Mouse (Mus musculus): ENCODE measurements at regions not wholly inside any gene's neighbourhood (a gene's known extent, or its start where the extent isn't known, plus 50 kb on each side); places are given as distances from the start of the nearest gene placed in this dataset.

DNA sequence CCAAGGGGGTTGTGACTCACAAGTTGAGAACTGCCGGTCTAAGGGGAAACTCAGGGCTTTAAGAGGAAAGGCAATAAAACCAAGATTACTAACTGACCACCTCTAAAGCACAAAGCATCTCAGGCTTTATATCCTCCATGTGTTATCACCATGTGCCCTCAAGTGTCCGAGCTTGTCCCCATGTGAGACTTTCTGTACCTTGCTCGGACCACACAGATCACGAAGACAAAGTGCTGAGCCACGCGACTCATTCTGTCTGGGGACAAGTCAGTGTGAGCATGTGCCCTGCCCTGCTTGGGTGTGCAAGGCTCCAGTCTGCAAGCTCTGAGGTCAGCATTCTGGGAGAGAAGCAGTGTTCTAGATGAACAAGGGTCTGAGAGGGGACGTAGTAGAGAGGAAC lies 119.2 kb upstream of the Gm26657 start:
- Histone ChIP-seq H3K4me2 (ENCODE audit: low read length) (no peak overlapping the region), H3K9ac (ENCODE audit: low read length) (no peak overlapping the region), H3K9me3 (ENCODE audit: control insufficient read depth, low read length) (0 out of 2 replicates have a peak, but pooled peaks cover 3% of the 10 kb centered on the region), H3K4me3 (ENCODE audit: control insufficient read depth in 1 of 2, insufficient read depth in 1 of 2, low read depth in 1 of 2, low read length in 2 of 2) (no peak overlapping the region), H3K27me3 (ENCODE audit: control insufficient read depth, insufficient read depth, low read length) (no peaks in the 10 kb centered on the region), H3K27ac (replicated peaks in 1 of 2; ENCODE audit: control insufficient read depth in 1 of 2, insufficient read depth in 1 of 2, low read depth in 2 of 2, low read length in 2 of 2) (no peak overlapping the region), H3K36me3 (ENCODE audit: control insufficient read depth, insufficient read depth, low read length) (no peaks in the 10 kb centered on the region), H3K4me1 (ENCODE audit: control insufficient read depth in 2 of 2, insufficient read depth in 2 of 2, low read length in 2 of 2) (peaks cover 4 to 10% of the 10 kb centered on the region in 2 experiments; a peak in 3 of 4 replicates)
- WGBS = 87% methylated on average over 7 of the region's 7 CpGs
- no peak for ATAC-seq (ENCODE audit: insufficient number of reproducible peaks, insufficient read depth, low FRiP score, low read depth)

DNA sequence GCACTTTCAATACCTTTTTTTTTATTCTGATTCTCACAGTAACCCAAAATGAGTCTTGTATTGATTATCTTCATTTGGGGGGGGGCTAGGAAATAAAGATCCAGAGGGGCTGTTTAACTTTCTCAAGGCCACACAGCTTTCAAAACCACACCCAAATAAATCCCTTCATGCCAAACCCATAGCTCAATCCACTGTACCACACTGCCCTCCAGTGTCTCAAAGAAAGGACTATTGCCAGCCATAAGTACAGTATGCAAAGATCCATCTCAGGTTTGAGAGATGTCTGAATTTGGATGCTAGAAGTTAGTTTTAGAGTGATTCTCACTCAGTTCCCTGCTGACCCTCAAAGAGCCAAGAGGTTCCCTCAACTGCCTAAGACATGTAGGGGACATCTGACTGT lies 120.1 kb upstream of the Gm26657 start:
- Histone ChIP-seq H3K27ac (replicated peaks in 1 of 2; ENCODE audit: control insufficient read depth in 1 of 2, insufficient read depth in 1 of 2, low read depth in 2 of 2, low read length in 2 of 2) (no peak overlapping the region), H3K4me1 (ENCODE audit: control insufficient read depth in 2 of 2, insufficient read depth in 2 of 2, low read length in 2 of 2) (peaks cover 4 to 10% of the 10 kb centered on the region in 2 experiments; a peak in 3 of 4 replicates), H3K36me3 (ENCODE audit: control insufficient read depth, insufficient read depth, low read length) (no peaks in the 10 kb centered on the region), H3K9me3 (ENCODE audit: control insufficient read depth, low read length) (0 out of 2 replicates have a peak, but pooled peaks cover 3% of the 10 kb centered on the region), H3K4me2 (ENCODE audit: low read length) (no peak overlapping the region), H3K27me3 (ENCODE audit: control insufficient read depth, insufficient read depth, low read length) (no peaks in the 10 kb centered on the region), H3K9ac (ENCODE audit: low read length) (no peak overlapping the region), H3K4me3 (ENCODE audit: control insufficient read depth in 1 of 2, insufficient read depth in 1 of 2, low read depth in 1 of 2, low read length in 2 of 2) (no peak overlapping the region)
- no peak for ATAC-seq (ENCODE audit: insufficient number of reproducible peaks, insufficient read depth, low FRiP score, low read depth)

DNA sequence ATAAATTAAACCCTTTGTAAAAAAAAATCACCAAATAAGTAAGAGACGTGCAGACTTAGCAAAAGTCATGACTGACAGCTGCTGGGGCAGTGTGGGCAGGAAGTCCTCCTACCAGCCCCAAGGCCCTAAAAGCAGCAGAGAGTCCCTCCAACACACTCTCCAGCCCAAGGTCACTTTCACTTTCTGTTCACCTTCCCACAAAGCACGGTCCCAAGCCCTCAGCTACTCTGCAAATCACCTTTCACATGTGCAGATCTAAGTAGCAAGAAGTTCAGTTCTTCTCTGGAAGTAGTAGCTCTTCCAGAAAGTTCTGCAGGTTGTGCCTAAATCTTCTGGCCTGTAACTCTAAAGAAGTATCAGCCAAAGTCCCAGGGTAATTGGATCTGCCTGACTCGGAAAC lies 120.8 kb upstream of the Gm26657 start:
- no peaks in the 10 kb centered on the region for H3K36me3 ChIP-seq (ENCODE audit: control insufficient read depth, insufficient read depth, low read length)

DNA sequence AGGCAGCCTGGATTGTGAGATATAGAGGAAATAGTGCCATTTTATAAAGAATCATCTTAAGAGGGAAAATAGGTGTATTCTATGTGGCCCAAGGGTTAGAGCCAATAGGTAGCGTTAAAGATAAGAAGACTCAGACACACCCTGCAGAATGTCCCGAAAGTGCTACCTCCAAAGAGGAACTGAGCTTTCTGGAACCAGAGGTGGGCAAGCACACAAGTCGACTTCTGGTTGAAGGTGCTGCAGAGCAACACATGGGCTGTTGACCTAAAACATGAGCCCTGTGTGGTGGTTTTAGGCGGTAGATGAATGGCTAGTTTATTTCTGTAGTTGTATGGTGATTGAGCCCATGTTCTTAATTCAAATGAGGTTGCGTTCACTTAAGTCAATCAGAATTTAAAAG lies 121.4 kb upstream of the Gm26657 start:
- 0 out of 2 replicates have a peak, but pooled peaks cover 3% of the 10 kb centered on the region for H3K9me3 ChIP-seq (ENCODE audit: control insufficient read depth, low read length)
- 84% methylated on average over 5 of the region's 5 CpGs for WGBS
- peaks cover 4 to 10% of the 10 kb centered on the region in 2 experiments; a peak in 3 of 4 replicates for H3K4me1 ChIP-seq (ENCODE audit: control insufficient read depth in 2 of 2, insufficient read depth in 2 of 2, low read length in 2 of 2)
- H3K27me3 ChIP-seq (ENCODE audit: control insufficient read depth, insufficient read depth, low read length) = no peaks in the 10 kb centered on the region
- no peak overlapping the region for H3K9ac ChIP-seq (ENCODE audit: low read length)
- H3K36me3 ChIP-seq (ENCODE audit: control insufficient read depth, insufficient read depth, low read length) = no peaks in the 10 kb centered on the region
- no peak overlapping the region for H3K27ac ChIP-seq (replicated peaks in 1 of 2; ENCODE audit: control insufficient read depth in 1 of 2, insufficient read depth in 1 of 2, low read depth in 2 of 2, low read length in 2 of 2)
- no peak overlapping the region for H3K4me2 ChIP-seq (ENCODE audit: low read length)
- H3K4me3 ChIP-seq (ENCODE audit: control insufficient read depth in 1 of 2, insufficient read depth in 1 of 2, low read depth in 1 of 2, low read length in 2 of 2) = no peak overlapping the region
- ATAC-seq (ENCODE audit: insufficient number of reproducible peaks, insufficient read depth, low FRiP score, low read depth) = no peak

More for the DNA sequence above, 120.8 kb upstream of the Gm26657 start:
- H3K4me1 ChIP-seq (ENCODE audit: control insufficient read depth in 2 of 2, insufficient read depth in 2 of 2, low read length in 2 of 2) = peaks cover 4 to 10% of the 10 kb centered on the region in 2 experiments; a peak in 3 of 4 replicates
- H3K27me3 ChIP-seq (ENCODE audit: control insufficient read depth, insufficient read depth, low read length) = no peaks in the 10 kb centered on the region
- no peak overlapping the region for H3K27ac ChIP-seq (replicated peaks in 1 of 2; ENCODE audit: control insufficient read depth in 1 of 2, insufficient read depth in 1 of 2, low read depth in 2 of 2, low read length in 2 of 2)
- 65% methylated on average over 3 of the region's 3 CpGs for WGBS
- H3K9me3 ChIP-seq (ENCODE audit: control insufficient read depth, low read length) = 0 out of 2 replicates have a peak, but pooled peaks cover 3% of the 10 kb centered on the region
- peak overlapping the region; percentile 11; the same call in 1 of the 2 replicates for H3K4me2 ChIP-seq (ENCODE audit: low read length)
- no peak for ATAC-seq (ENCODE audit: insufficient number of reproducible peaks, insufficient read depth, low FRiP score, low read depth)
- H3K4me3 ChIP-seq (ENCODE audit: control insufficient read depth in 1 of 2, insufficient read depth in 1 of 2, low read depth in 1 of 2, low read length in 2 of 2) = no peak overlapping the region
- H3K9ac ChIP-seq (ENCODE audit: low read length) = peak overlapping the region; percentile 22; the same call in 1 of the 2 replicates

DNA sequence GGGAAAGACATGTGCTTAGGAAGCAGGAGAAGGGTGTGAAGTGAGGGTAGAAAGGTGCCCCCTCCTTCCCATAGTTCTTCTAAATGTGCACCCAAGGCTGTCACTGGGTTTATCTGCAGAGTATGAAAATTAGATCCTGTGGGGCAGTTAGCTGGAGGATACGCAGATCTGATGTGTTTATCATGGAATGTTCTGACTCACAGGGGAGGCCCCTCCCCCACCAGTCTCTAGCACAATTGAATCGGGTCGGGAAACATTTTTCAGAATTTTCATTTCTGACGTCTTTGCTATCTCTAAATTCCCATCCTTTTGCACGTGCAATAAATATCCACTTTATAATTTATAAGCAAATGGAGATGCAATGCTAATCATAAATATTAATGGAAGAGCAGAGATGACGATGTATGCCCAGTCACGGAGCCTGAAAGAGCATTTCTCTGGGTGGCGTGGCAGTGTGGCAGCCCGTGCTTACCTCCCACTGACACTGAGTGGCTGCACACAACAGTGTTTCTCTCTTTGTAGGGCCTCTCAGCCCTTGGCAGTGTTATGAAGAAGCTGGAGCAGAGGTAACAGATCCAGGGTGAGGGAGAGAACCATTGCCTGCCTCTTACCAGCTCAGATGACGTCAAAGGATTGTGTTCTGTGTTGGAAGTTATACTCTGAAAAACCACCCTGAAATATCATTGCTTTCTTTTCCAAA lies 122.1 kb upstream of the Gm26657 start:
- H3K4me1 ChIP-seq (ENCODE audit: control insufficient read depth in 2 of 2, insufficient read depth in 2 of 2, low read length in 2 of 2) = peaks cover 4 to 10% of the 10 kb centered on the region in 2 experiments; a peak in 3 of 4 replicates
- H3K4me3 ChIP-seq (ENCODE audit: control insufficient read depth in 1 of 2, insufficient read depth in 1 of 2, low read depth in 1 of 2, low read length in 2 of 2) = no peak overlapping the region
- H3K27ac ChIP-seq (replicated peaks in 1 of 2; ENCODE audit: control insufficient read depth in 1 of 2, insufficient read depth in 1 of 2, low read depth in 2 of 2, low read length in 2 of 2) = no peak overlapping the region
- no peak for ATAC-seq (ENCODE audit: insufficient number of reproducible peaks, insufficient read depth, low FRiP score, low read depth)
- WGBS = 75% methylated on average over 10 of the region's 10 CpGs
- no peak overlapping the region for H3K9ac ChIP-seq (ENCODE audit: low read length)
- H3K36me3 ChIP-seq (ENCODE audit: control insufficient read depth, insufficient read depth, low read length) = no peaks in the 10 kb centered on the region
- H3K4me2 ChIP-seq (ENCODE audit: low read length) = no peak overlapping the region
- H3K9me3 ChIP-seq (ENCODE audit: control insufficient read depth, low read length) = 0 out of 2 replicates have a peak, but pooled peaks cover 3% of the 10 kb centered on the region
- H3K27me3 ChIP-seq (ENCODE audit: control insufficient read depth, insufficient read depth, low read length) = no peaks in the 10 kb centered on the region

DNA sequence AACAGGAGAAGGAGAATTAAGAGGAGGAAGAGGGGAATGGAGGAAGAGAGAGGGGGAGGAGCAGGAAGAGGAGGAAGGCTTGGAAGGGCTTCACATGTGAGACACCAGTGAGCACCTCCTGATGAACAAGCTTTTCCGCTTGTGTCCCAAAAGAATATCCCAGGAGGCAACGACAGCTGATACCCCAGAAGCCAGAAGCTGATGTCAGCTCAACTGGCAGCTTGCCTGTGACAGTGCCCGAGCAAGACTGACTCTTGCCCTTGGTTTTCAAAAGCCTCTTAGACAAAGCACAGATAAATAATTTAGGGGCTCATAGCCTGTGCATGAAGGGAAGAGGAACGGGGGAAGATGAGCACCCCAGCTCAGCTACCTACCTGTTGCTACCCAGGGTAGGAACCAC lies 127.5 kb upstream of the Gm26657 start:
- ATAC-seq (ENCODE audit: insufficient number of reproducible peaks, insufficient read depth, low FRiP score, low read depth) = no peak
- no peaks in the 10 kb centered on the region for H3K36me3 ChIP-seq (ENCODE audit: control insufficient read depth, insufficient read depth, low read length)
- H3K27ac ChIP-seq (replicated peaks in 1 of 2; ENCODE audit: control insufficient read depth in 1 of 2, insufficient read depth in 1 of 2, low read depth in 2 of 2, low read length in 2 of 2) = no peak overlapping the region
- 26% methylated on average over 4 of the region's 4 CpGs for WGBS
- no peak overlapping the region for H3K9ac ChIP-seq (ENCODE audit: low read length)
- H3K9me3 ChIP-seq (ENCODE audit: control insufficient read depth, low read length) = 0 out of 2 replicates have a peak, but pooled peaks cover 3% of the 10 kb centered on the region
- no peak overlapping the region for H3K4me3 ChIP-seq (ENCODE audit: control insufficient read depth in 1 of 2, insufficient read depth in 1 of 2, low read depth in 1 of 2, low read length in 2 of 2)
- peaks cover 20 to 28% of the 10 kb centered on the region in 2 experiments for H3K4me1 ChIP-seq (ENCODE audit: control insufficient read depth in 2 of 2, insufficient read depth in 2 of 2, low read length in 2 of 2)
- no peaks in the 10 kb centered on the region for H3K27me3 ChIP-seq (ENCODE audit: control insufficient read depth, insufficient read depth, low read length)
- H3K4me2 ChIP-seq (ENCODE audit: low read length) = no peak overlapping the region

DNA sequence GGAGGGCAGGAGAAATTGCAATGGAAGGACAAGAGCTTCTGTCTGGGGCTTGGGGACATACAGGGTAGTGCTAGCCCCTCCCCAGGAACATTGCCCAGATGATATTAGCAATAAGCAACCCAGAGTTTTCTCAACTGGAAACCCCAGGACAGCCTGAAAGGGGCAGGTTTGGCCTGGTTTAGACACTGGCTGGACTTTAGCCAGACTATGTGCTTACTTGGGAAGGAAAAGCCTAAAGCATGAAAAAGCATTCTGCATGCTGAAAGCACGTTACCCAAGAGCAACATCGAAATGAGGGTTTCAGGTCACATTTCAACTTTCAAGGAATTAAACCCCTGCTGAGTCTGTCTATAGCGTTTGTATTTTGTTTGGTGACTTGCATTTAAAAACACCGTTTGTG lies 128.1 kb upstream of the Gm26657 start:
- no peak overlapping the region for H3K4me2 ChIP-seq (ENCODE audit: low read length)
- H3K9ac ChIP-seq (ENCODE audit: low read length) = no peak overlapping the region
- no peak for ATAC-seq (ENCODE audit: insufficient number of reproducible peaks, insufficient read depth, low FRiP score, low read depth)
- no peaks in the 10 kb centered on the region for H3K9me3 ChIP-seq (ENCODE audit: control insufficient read depth, low read length)
- no peak overlapping the region for H3K4me3 ChIP-seq (ENCODE audit: control insufficient read depth in 1 of 2, insufficient read depth in 1 of 2, low read depth in 1 of 2, low read length in 2 of 2)
- no peak overlapping the region for H3K27ac ChIP-seq (replicated peaks in 1 of 2; ENCODE audit: control insufficient read depth in 1 of 2, insufficient read depth in 1 of 2, low read depth in 2 of 2, low read length in 2 of 2)
- H3K36me3 ChIP-seq (ENCODE audit: control insufficient read depth, insufficient read depth, low read length) = no peaks in the 10 kb centered on the region
- 47% methylated on average over 4 of the region's 4 CpGs for WGBS
- H3K4me1 ChIP-seq (ENCODE audit: control insufficient read depth in 2 of 2, insufficient read depth in 2 of 2, low read length in 2 of 2) = peaks cover 20 to 27% of the 10 kb centered on the region in 2 experiments
- no peaks in the 10 kb centered on the region for H3K27me3 ChIP-seq (ENCODE audit: control insufficient read depth, insufficient read depth, low read length)
